Mouse (Mus musculus) CH12.LX (cell line): Measurements from ENCODE around the gene Cdc20b. TPM values are rescaled to one million over a fixed set of nuclear protein-coding genes. Genes with fewer than 3 reads are reported as not detected.

Source experiments
- DNase-seq: peaks from one replicate; pipeline ENCODE4 v3.0.0-alpha.2; 2013; ENCODE audit errors: extremely low read depth
- H3K27ac ChIP-seq: 2 replicates; pipeline ENCODE4 v1.5.1; 2012; ENCODE audit warnings: low read depth, mild to moderate bottlenecking, control low read depth, moderate library complexity; ENCODE audit not compliant: insufficient read depth
- H3K27me3 ChIP-seq: replicated peaks from 2 replicates; pipeline ENCODE3; 2012; ENCODE audit warnings: inconsistent platforms
- H3K36me3 ChIP-seq, 2 experiments: replicated peaks in 1 of 2; 2 replicates each; pipeline versions ENCODE3 to v1.6.1; 2012; ENCODE audit warnings: inconsistent platforms in 1 of 2, low read length in 1 of 2, mild to moderate bottlenecking in 1 of 2, mixed read lengths in 1 of 2, moderate library complexity in 1 of 2; ENCODE audit not compliant: control insufficient read depth in 1 of 2, insufficient read depth in 1 of 2
- H3K4me1 ChIP-seq, 2 experiments: 2 replicates each; pipeline ENCODE4 v1.6.1; 2012; ENCODE audit warnings: inconsistent platforms in 1 of 2, moderate library complexity in 1 of 2; ENCODE audit not compliant: insufficient read depth in 2 of 2, control insufficient read depth in 1 of 2
- H3K4me2 ChIP-seq: 2 replicates; pipeline ENCODE4 v1.6.1; 2012; ENCODE audit warnings: low read depth, mild to moderate bottlenecking, control low read depth; ENCODE audit not compliant: poor library complexity, insufficient read depth, severe bottlenecking
- H3K4me3 ChIP-seq, 3 experiments: fragments of 150-350 bp in 1 of 3; sonication (generic) in 1 of 3; replicated peaks in 1 of 3; 2 replicates each; pipeline versions ENCODE3 to v1.5.1; 2011 to 2012; ENCODE audit warnings: low read depth in 2 of 3, low read length in 2 of 3, mild to moderate bottlenecking in 2 of 3, moderate library complexity in 2 of 3, control low read depth in 1 of 3, improper control_type of control experiment in 1 of 3, inconsistent platforms in 1 of 3, mixed read lengths in 1 of 3; ENCODE audit not compliant: poor library complexity in 1 of 3
- H3K79me2 ChIP-seq: replicated peaks from 2 replicates; pipeline ENCODE4 v1.6.1; 2012; ENCODE audit warnings: mild to moderate bottlenecking, moderate library complexity; ENCODE audit not compliant: control insufficient read depth, poor library complexity, insufficient read depth, severe bottlenecking; ENCODE audit errors: extremely low read depth
- H3K9ac ChIP-seq: 2 replicates; pipeline ENCODE4 v1.6.1; 2012; ENCODE audit warnings: low read depth, mild to moderate bottlenecking, control low read depth, moderate library complexity; ENCODE audit not compliant: insufficient read depth
- H3K9me3 ChIP-seq: replicated peaks from 2 replicates; pipeline ENCODE3; 2012; ENCODE audit warnings: low read length, inconsistent platforms, mixed read lengths
- ELF1 ChIP-seq: IDR thresholded peaks from 2 replicates; pipeline ENCODE4 v1.6.1; 2014; ENCODE audit warnings: low read depth, mild to moderate bottlenecking, inconsistent platforms, low read length, improper control_type of control experiment
- HCFC1 ChIP-seq: IDR thresholded peaks from 2 replicates; pipeline ENCODE4 v1.6.1; 2012; ENCODE audit warnings: low read depth, mild to moderate bottlenecking, inconsistent platforms, low read length, improper control_type of control experiment
- IRF4 ChIP-seq: IDR thresholded peaks from 2 replicates; pipeline ENCODE4 v1.6.1; 2014; ENCODE audit warnings: low read depth, mild to moderate bottlenecking, inconsistent platforms, low read length, improper control_type of control experiment
- MAFK ChIP-seq: IDR thresholded peaks from 2 replicates; pipeline ENCODE4 v1.6.1; 2011; ENCODE audit warnings: low read length, improper control_type of control experiment; ENCODE audit not compliant: insufficient replicate concordance
- MEF2A ChIP-seq: IDR thresholded peaks from 2 replicates; pipeline ENCODE4 v1.6.1; 2014; ENCODE audit warnings: low read depth, mild to moderate bottlenecking, inconsistent platforms, low read length, improper control_type of control experiment, borderline replicate concordance
- MXI1 ChIP-seq: IDR thresholded peaks from 2 replicates; pipeline ENCODE4 v1.6.1; 2011; ENCODE audit warnings: mild to moderate bottlenecking, low read depth, low read length, improper control_type of control experiment
- MYC ChIP-seq: IDR thresholded peaks from 2 replicates; pipeline ENCODE4 v1.6.1; 2011; ENCODE audit warnings: low read depth, mild to moderate bottlenecking, improper control_type of control experiment, low read length
- NELFE ChIP-seq: IDR thresholded peaks from 2 replicates; pipeline ENCODE4 v1.6.1; 2011; ENCODE audit warnings: low read depth, low read length, improper control_type of control experiment
- PAX5 ChIP-seq: IDR thresholded peaks from 2 replicates; pipeline ENCODE4 v1.6.1; 2012; ENCODE audit warnings: low read length, inconsistent platforms, mixed read lengths
- POLR2AphosphoS2 ChIP-seq: IDR thresholded peaks from 2 replicates; pipeline ENCODE4 v1.6.1; 2011; ENCODE audit warnings: low read depth, low read length, improper control_type of control experiment
- RAD21 ChIP-seq: IDR thresholded peaks from 2 replicates; pipeline ENCODE4 v1.6.1; 2011; ENCODE audit warnings: low read depth, mild to moderate bottlenecking, low read length, improper control_type of control experiment, moderate library complexity
- RCOR1 ChIP-seq: conservative IDR thresholded peaks from 2 replicates; pipeline ENCODE4 v1.6.1; 2012; ENCODE audit warnings: low read depth, mild to moderate bottlenecking, inconsistent platforms, low read length, improper control_type of control experiment
- SIN3A ChIP-seq: IDR thresholded peaks from 2 replicates; pipeline ENCODE4 v1.6.1; 2012; ENCODE audit warnings: low read length, improper control_type of control experiment, inconsistent platforms
- SMC3 ChIP-seq: IDR thresholded peaks from 2 replicates; pipeline ENCODE4 v1.6.1; 2011; ENCODE audit warnings: low read depth, low read length, improper control_type of control experiment
- USF1 ChIP-seq: IDR thresholded peaks from 2 replicates; pipeline ENCODE4 v1.6.1; 2014; ENCODE audit warnings: low read depth, mild to moderate bottlenecking, inconsistent platforms, low read length, improper control_type of control experiment
- ZNF384 ChIP-seq: IDR thresholded peaks from 2 replicates; pipeline ENCODE4 v1.6.1; 2012; ENCODE audit warnings: low read depth, low read length, improper control_type of control experiment, inconsistent platforms
- dilution Hi-C: fragments of 300-500 bp; cut with MboI; formaldehyde crosslinking; loops from 2 replicates; pipeline ENCODE4 v1.14.3; 2020; ENCODE audit warnings: low sequenced_read_pairs; ENCODE audit not compliant: extremely low pct_unique_long_range_greater_than_20kb, extremely low pct_ligation_motif_present
- in situ Hi-C: fragments of 300-500 bp; cut with MboI; formaldehyde crosslinking; loops from 3 replicates; pipeline ENCODE4 v1.14.3; 2019; ENCODE audit warnings: low sequenced_read_pairs, low pct_ligation_motif_present, low pct_unique_long_range_greater_than_20kb, mixed read lengths
- polyA plus RNA-seq: library from polyadenylated mRNA; unstranded; fragments of >175 nt; gene quantifications from 2 replicates; pipeline ENCODE4 v1.2.1, GENCODE M21; 2012; ENCODE audit warnings: low read depth; ENCODE audit not compliant: insufficient read length
- total RNA-seq, 2 experiments: library from RNA; depleted of rRNA; stranded (reverse); fragments of 300-350 nt in 1 of 2; fragments of >200 nt in 1 of 2; gene quantifications; 2 replicates each; pipeline ENCODE4 v1.2.3; 2012 to 2014

The Cdc20b gene
- total and polyA plus RNA-seq, 3 experiments, result not detected

- DNase-seq, result no peak
- TF ChIP-seq USF1, result no peak
- no peak for TF ChIP-seq RAD21
- TF ChIP-seq, all 38 proteins: peak for 0
- Histone ChIP-seq H3K9ac (no peak overlapping the region), H3K27ac (no peak overlapping the region), H3K4me2 (no peak overlapping the region), H3K4me3 (no peak overlapping the region), H3K4me1 (no peaks in the 10 kb centered on the region), H3K9me3 (no peaks in the 10 kb centered on the region), H3K79me2 (no peaks in the 10 kb centered on the region), H3K27me3 (no peaks in the 10 kb centered on the region), H3K36me3 (no peaks in the 10 kb centered on the region)
- in situ Hi-C loops (no loop called here), dilution Hi-C loops (no loop called here)
Observed at GRCm38 (mm10) chr13:113094618-113095017, 59.7 kb downstream of the Cdc20b start.

DNA sequence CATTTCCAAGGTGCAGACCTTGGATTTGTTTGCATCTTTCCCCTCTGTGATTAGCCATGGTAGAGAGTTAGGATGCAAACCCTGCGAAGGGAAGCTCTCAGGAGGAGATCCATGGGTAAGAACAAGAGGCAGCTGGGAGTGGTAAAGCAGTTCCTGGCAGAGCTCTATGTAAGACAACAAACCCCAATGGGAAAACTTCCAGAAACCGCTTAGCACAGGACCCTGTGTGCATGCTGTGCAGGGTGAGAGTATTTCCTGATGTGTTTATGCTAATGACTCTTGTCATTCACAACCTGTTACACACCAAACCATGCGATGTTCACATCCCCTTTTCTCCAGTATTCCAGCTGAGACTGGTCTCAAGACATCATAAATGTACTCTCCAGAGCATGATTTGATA lies 62.1 kb downstream of the Cdc20b start:
- Histone ChIP-seq H3K36me3 (no peaks in the 10 kb centered on the region), H3K9ac (no peak overlapping the region), H3K9me3 (no peaks in the 10 kb centered on the region), H3K27ac (no peak overlapping the region), H3K79me2 (no peaks in the 10 kb centered on the region), H3K4me3 (no peak overlapping the region), H3K27me3 (no peaks in the 10 kb centered on the region), H3K4me1 (peaks cover 3 to 20% of the 10 kb centered on the region in 2 experiments; a peak in 3 of 4 replicates), H3K4me2 (no peak overlapping the region)
- dilution Hi-C loops, result no loop called here
- DNase-seq, result no peak
- TF ChIP-seq MEF2A (no peak), MAFK (no peak), ZNF384 (no peak), NELFE (no peak), IRF4 (no peak), HCFC1 (no peak), SMC3 (no peak), RCOR1 (no peak), SIN3A (no peak), POLR2AphosphoS2 (no peak), USF1 (no peak), PAX5 (no peak), MYC (no peak), ELF1 (no peak), MXI1 (no peak)
- in situ Hi-C loops, result no loop called here
